Mouse (Mus musculus): ENCODE data around the gene Afap1. TPM values are rescaled to one million over a fixed set of nuclear protein-coding genes. Genes with fewer than 3 reads are reported as not detected.

Gene Afap1
- polyA plus RNA-seq (2021; fragmentation: Nextera tagmentation), result 10.1 and 12.0 TPM in 2 replicates
- long read RNA-seq, experiment 1, partial matches to known transcripts, result 4 of 9 reads
- long read RNA-seq, experiment 1, other reads (novel, unspliced or antisense), result 4 of 9 reads
- long read RNA-seq, experiment 2, partial matches to known transcripts, result 3 of 12 reads
- long read RNA-seq, experiment 2, other reads (novel, unspliced or antisense), result 9 of 12 reads

DNA sequence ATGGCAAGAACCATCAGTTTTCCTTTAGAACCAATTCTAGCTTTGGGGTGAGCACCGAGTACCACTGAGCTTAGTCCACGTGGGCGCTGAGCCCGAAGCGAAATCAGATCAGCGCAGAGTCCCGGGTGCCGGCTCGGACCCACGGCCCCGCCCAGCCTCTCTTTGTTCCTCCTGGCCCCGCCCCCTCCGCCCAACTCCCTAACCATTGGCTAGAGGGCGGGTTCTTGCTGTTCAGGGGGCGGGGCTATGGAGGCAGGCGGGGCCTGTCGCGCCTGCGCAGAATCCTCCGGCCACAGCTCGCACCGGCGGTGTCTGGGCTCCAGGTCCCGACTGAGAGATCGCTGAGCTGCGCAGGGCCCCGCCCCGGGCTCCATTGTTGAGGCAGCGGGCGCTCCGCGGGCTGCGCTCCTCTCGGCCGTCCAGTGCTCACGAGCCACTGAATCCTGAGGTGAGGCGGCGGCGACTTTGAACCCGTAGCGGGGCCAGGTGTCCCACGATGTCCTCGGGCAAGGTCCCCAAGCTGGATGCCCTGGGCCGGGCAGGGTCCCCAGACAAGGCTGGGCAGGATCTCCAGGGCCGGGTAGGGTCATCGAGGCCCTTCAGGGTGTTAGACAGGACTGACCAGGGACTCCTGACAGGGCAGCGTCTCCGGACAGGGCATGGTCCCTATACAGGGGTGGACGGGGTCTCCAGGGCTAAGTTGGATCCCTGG lies at the start of gene Afap1:
Afap1 (plus strand) TSS at position 227 of the 712 bp plus-strand sequence.

Other genes starting within 250 kb of the Afap1 start
- gene Htra3, start 213.5 kb upstream of the Afap1 start, polyA plus RNA-seq (2021; fragmentation: Nextera tagmentation), result 2.8 and 7.9 TPM in 2 replicates
- 0.50 and 0.91 TPM in 2 replicates for gene Sh3tc1, start 153.3 kb upstream of the Afap1 start, polyA plus RNA-seq (2021; fragmentation: Nextera tagmentation)
- gene Ablim2, start 135.4 kb upstream of the Afap1 start, polyA plus RNA-seq (2021; fragmentation: Nextera tagmentation), result 85.5 and 98.2 TPM in 2 replicates

Data from left cerebral cortex, adult 6 months (tissue).